ENCODE assay signal across 13 mouse cellular contexts in the genomic region with DNA sequence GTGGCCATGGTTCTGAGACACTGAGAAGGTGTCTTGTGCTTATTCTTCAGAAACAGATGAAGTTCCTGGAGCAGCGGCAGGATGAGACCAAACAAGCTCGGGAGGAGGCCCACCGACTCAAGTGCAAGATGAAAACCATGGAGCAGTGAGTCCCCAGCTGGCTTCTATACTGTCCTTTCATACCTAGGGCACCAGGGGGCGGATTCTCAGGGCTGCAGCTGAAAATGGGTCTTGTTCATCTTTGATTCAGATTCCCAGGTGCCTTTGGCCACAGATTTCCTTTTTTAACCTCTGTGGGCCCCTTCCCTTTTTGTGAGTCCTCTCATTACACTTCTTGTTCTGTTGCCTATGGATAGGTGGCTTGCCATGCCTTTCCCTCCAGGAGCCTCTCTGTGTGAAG. TPM values are rescaled to one million over a fixed set of nuclear protein-coding genes. Genes with fewer than 3 reads are reported as not detected.
DNase-seq lines count a peak whose midpoint lies in the region; ATAC-seq and TF ChIP-seq lines count a peak whose summit lies in the region.
"Had no signal": no experiment of that assay in that cellular context is flagged by ENCODE, and none has a peak within 500 bp of the region (broad histone marks: within the 10 kb centered on the region; RNA-seq: fewer than 3 reads in every experiment).

No protein-coding gene starts in this region.

- H3K4me1 ChIP-seq in intestine, postnatal 0 days (replicated peaks; ENCODE audit: control insufficient read depth, insufficient read depth, low read length), result no peaks in the 10 kb centered on the region
- H3K4me1 ChIP-seq in intestine, embryonic 16.5 days (ENCODE audit: control insufficient read depth, insufficient read depth, low read length), result peaks cover 3% of the 10 kb centered on the region; the same call in 1 of the 2 replicates
- peaks cover 16% of the 10 kb centered on the region for H3K4me1 ChIP-seq in hindbrain, embryonic 14.5 days (replicated peaks; ENCODE audit: control insufficient read depth, insufficient read depth, low read length)
- H3K4me1 ChIP-seq: embryonic facial prominence, embryonic 12.5 days had no signal

- peaks cover 8% of the 10 kb centered on the region; the same call in 1 of the 2 replicates for H3K36me3 ChIP-seq in intestine, postnatal 0 days (ENCODE audit: control insufficient read depth, insufficient read depth)
- H3K36me3 ChIP-seq in intestine, embryonic 16.5 days (ENCODE audit: control insufficient read depth, insufficient read depth, low read length), result peaks cover 2% of the 10 kb centered on the region; the same call in 1 of the 2 replicates
- no peaks in the 10 kb centered on the region; the same call in 1 of the 2 replicates for H3K36me3 ChIP-seq in hindbrain, embryonic 14.5 days (replicated peaks; ENCODE audit: control insufficient read depth, insufficient read depth)

- H3K9ac ChIP-seq in intestine, postnatal 0 days (ENCODE audit: low read depth, low read length), result no peak overlapping the region
- no peak overlapping the region for H3K9ac ChIP-seq in intestine, embryonic 16.5 days (ENCODE audit: low read depth, low read length)
- H3K9ac ChIP-seq in hindbrain, embryonic 14.5 days, result no peak overlapping the region
- H3K9ac ChIP-seq: embryonic facial prominence, embryonic 12.5 days had no signal

- peak; percentile 55 for TF ChIP-seq CTCF in intestine, postnatal 0 days (IDR thresholded peaks at IDR 0.05; ENCODE audit: low read depth)

- 74% methylated on average over 4 of the region's 4 CpGs for WGBS in intestine, postnatal 0 days
- WGBS in intestine, embryonic 16.5 days, result 85% methylated on average over 4 of the region's 4 CpGs
- 80% methylated on average over 4 of the region's 4 CpGs for WGBS in hindbrain, embryonic 14.5 days

- DNase-seq in 3T3-L1 (ENCODE audit: low read depth, low spot score) (peak; percentile 48), ES-CJ7 (ENCODE audit: low read depth, low spot score) (peak; percentile 62)
- no peak for DNase-seq in hindbrain, embryonic 14.5 days (ENCODE audit: low spot score)
- no peak for DNase-seq in yolk sac, embryonic 10.5 days (ENCODE audit: low spot score)
- DNase-seq in cerebellum, postnatal 36 days, result no peak
- DNase-seq in layer of hippocampus, postnatal 10 days (ENCODE audit: low spot score in 2 of 2), result no peak
- DNase-seq: heart, postnatal 10 days; kidney, postnatal 25 days had no signal

- no peaks in the 10 kb centered on the region for H3K9me3 ChIP-seq in intestine, postnatal 0 days (ENCODE audit: control insufficient read depth)
- no peaks in the 10 kb centered on the region for H3K9me3 ChIP-seq in intestine, embryonic 16.5 days (ENCODE audit: control insufficient read depth, low read length)
- H3K9me3 ChIP-seq in hindbrain, embryonic 14.5 days (ENCODE audit: control insufficient read depth, low read length), result no peaks in the 10 kb centered on the region
- H3K9me3 ChIP-seq: embryonic facial prominence, embryonic 12.5 days had no signal

- H3K27ac ChIP-seq in intestine, postnatal 0 days (ENCODE audit: low read depth, low read length), result no peak overlapping the region
- H3K27ac ChIP-seq in intestine, embryonic 16.5 days (ENCODE audit: low read length), result no peak overlapping the region
- H3K27ac ChIP-seq in hindbrain, embryonic 14.5 days, result peak overlapping the region; percentile 84
- H3K27ac ChIP-seq: embryonic facial prominence, embryonic 12.5 days; macrophage had no signal

- no peak for ATAC-seq in intestine, postnatal 0 days
- no peak for ATAC-seq in intestine, embryonic 16.5 days
- no peak for ATAC-seq in hindbrain, embryonic 14.5 days (ENCODE audit: low FRiP score)
- ATAC-seq: Patski had no signal

- H3K4me3 ChIP-seq in intestine, postnatal 0 days (ENCODE audit: low read depth, low read length), result no peak overlapping the region
- no peak overlapping the region for H3K4me3 ChIP-seq in intestine, embryonic 16.5 days (ENCODE audit: low read length)
- H3K4me3 ChIP-seq in hindbrain, embryonic 14.5 days (replicated peaks; ENCODE audit: low read length), result no peak overlapping the region
- H3K4me3 ChIP-seq: embryonic facial prominence, embryonic 12.5 days had no signal

- H3K4me2 ChIP-seq in intestine, postnatal 0 days (replicated peaks; ENCODE audit: low read depth), result no peak overlapping the region
- no peak overlapping the region for H3K4me2 ChIP-seq in intestine, embryonic 16.5 days (ENCODE audit: low read depth, low read length)
- H3K4me2 ChIP-seq in hindbrain, embryonic 14.5 days (replicated peaks), result no peak overlapping the region; the same call in 1 of the 2 replicates
- H3K4me2 ChIP-seq: embryonic facial prominence, embryonic 12.5 days had no signal

- H3K27me3 ChIP-seq in intestine, postnatal 0 days (replicated peaks; ENCODE audit: control insufficient read depth, insufficient read depth, low read length), result no peaks in the 10 kb centered on the region
- no peaks in the 10 kb centered on the region for H3K27me3 ChIP-seq in intestine, embryonic 16.5 days (replicated peaks; ENCODE audit: control insufficient read depth, insufficient read depth, low read length)
- H3K27me3 ChIP-seq in hindbrain, embryonic 14.5 days (ENCODE audit: control insufficient read depth, insufficient read depth, low read length), result no peaks in the 10 kb centered on the region
- H3K27me3 ChIP-seq: embryonic facial prominence, embryonic 12.5 days; Patski had no signal

RNA-seq across cellular contexts. Expression of a gene that starts 11.0 kb away (rescaled TPM):
- 3.2 and 3.7 TPM in 2 replicates for polyA plus RNA-seq in intestine, postnatal 0 days (2015; fragmentation: Nextera tagmentation; extraction: Ambion mirVana)
- 12.4 and 17.0 TPM in 2 replicates for polyA plus RNA-seq in intestine, embryonic 16.5 days (2015; fragmentation: Nextera tagmentation; extraction: Ambion mirVana)
- 8.4 and 8.6 TPM in 2 replicates for polyA plus RNA-seq in hindbrain, embryonic 14.5 days (2014; fragmentation: Nextera tagmentation; extraction: Ambion mirVana)
- total RNA-seq in layer of hippocampus, postnatal 10 days (2021), result 10 to 100 TPM; 19.6 to 25.9 TPM

RNA-seq across cellular contexts. Expression of a gene that starts 14.4 kb away (rescaled TPM):
- 43.8 and 50.6 TPM in 2 replicates for polyA plus RNA-seq in intestine, postnatal 0 days (2015; fragmentation: Nextera tagmentation; extraction: Ambion mirVana)
- polyA plus RNA-seq in intestine, embryonic 16.5 days (2015; fragmentation: Nextera tagmentation; extraction: Ambion mirVana), result 32.8 and 35.5 TPM in 2 replicates
- polyA plus RNA-seq in hindbrain, embryonic 14.5 days (2014; fragmentation: Nextera tagmentation; extraction: Ambion mirVana), result 5.5 and 8.7 TPM in 2 replicates
- total RNA-seq in layer of hippocampus, postnatal 10 days (2021), result 1 to 10 TPM; 3.7 to 4.1 TPM

RNA-seq across cellular contexts. Expression of a gene that starts 21.9 kb away (rescaled TPM):
- polyA plus RNA-seq in intestine, postnatal 0 days (2015; fragmentation: Nextera tagmentation; extraction: Ambion mirVana), result 0.39 and 0.88 TPM in 2 replicates
- polyA plus RNA-seq in intestine, embryonic 16.5 days (2015; fragmentation: Nextera tagmentation; extraction: Ambion mirVana), result 4.5 and 5.0 TPM in 2 replicates
- polyA plus RNA-seq in hindbrain, embryonic 14.5 days (2014; fragmentation: Nextera tagmentation; extraction: Ambion mirVana), result 1.2 and 1.3 TPM in 2 replicates
- 1 to 10 TPM; 1.4 TPM for total RNA-seq in layer of hippocampus, postnatal 10 days (2021)
- polyA plus RNA-seq: Patski had no signal

RNA-seq across cellular contexts. Expression of a gene that starts 24.8 kb away (rescaled TPM):
- polyA plus RNA-seq in intestine, postnatal 0 days (2015; fragmentation: Nextera tagmentation; extraction: Ambion mirVana), result 17.3 and 19.4 TPM in 2 replicates
- polyA plus RNA-seq in intestine, embryonic 16.5 days (2015; fragmentation: Nextera tagmentation; extraction: Ambion mirVana), result 34.0 and 35.8 TPM in 2 replicates
- 16.3 and 18.1 TPM in 2 replicates for polyA plus RNA-seq in hindbrain, embryonic 14.5 days (2014; fragmentation: Nextera tagmentation; extraction: Ambion mirVana)
- 10 to 100 TPM in 1 of 2 experiments, 1 to 10 TPM in 1; 10.0 to 10.3 TPM for total RNA-seq in layer of hippocampus, postnatal 10 days (2021)

RNA-seq across cellular contexts. Expression of a gene that starts 25.5 kb away (rescaled TPM):
- polyA plus RNA-seq in intestine, postnatal 0 days (2015; fragmentation: Nextera tagmentation; extraction: Ambion mirVana), result 0.37 and 0.42 TPM in 2 replicates
- 1.3 and 1.7 TPM in 2 replicates for polyA plus RNA-seq in intestine, embryonic 16.5 days (2015; fragmentation: Nextera tagmentation; extraction: Ambion mirVana)
- polyA plus RNA-seq in hindbrain, embryonic 14.5 days (2014; fragmentation: Nextera tagmentation; extraction: Ambion mirVana), result 16.7 and 20.0 TPM in 2 replicates
- total RNA-seq in layer of hippocampus, postnatal 10 days (2021), result 100 to 1,000 TPM; 441 to 473 TPM
- polyA plus RNA-seq: macrophage had no signal

Comparison
In these comparisons a context has a peak if more than half of its experiments do, and no peak if none do; other contexts are left out.
1. DNase-seq: peak in 3T3-L1 (single experiment) and ES-CJ7 (single experiment); none in hindbrain, embryonic 14.5 days (single experiment), yolk sac, embryonic 10.5 days (single experiment), cerebellum, postnatal 36 days (0 of 2) and layer of hippocampus, postnatal 10 days (0 of 2).